Mouse (Mus musculus): ENCODE results near the gene Elmod3. TPM values are rescaled to one million over a fixed set of nuclear protein-coding genes. Genes with fewer than 3 reads are reported as not detected.

The Elmod3 gene
- polyA plus RNA-seq (2015; fragmentation: Nextera tagmentation; extraction: Ambion mirVana), result 14.6 and 16.8 TPM in 2 replicates

DNA sequence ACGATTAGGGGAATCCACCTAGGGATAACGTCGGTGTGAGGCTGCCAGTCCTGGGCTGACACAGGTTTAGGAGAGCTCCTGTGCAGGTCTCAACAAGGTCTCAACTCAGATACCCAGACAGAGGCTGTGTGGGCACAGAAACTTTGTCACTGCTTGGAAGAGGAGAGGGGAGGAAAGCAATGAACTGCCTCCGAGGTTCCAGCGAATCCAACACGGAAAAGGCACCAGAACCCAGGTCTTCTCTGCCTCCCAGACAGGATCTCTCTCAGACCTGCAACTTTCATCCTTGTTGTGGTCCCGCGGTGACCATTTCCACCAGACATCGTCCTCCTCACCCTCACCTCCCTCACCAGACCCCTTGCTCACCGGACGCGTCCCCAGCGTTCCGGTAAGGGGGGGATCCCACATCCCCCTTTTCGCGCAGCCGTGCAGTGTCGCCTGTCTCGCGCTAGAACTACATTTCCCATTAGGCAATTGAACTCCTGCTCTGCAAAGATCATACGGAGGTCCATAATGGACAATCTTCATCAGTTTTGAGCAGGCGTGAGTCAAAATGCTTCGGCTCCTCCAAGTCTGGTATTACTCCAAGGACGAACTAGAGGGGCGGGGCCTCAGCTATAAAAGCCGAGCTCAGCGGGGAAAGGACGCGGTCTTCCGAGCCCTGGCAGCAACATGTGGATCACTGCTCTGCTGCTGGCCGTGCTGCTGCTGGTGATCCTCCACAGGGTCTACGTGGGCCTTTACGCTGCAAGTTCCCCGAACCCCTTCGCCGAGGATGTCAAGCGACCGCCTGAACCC is at the start of gene Elmod3, which contains the start of gene Retsat:
Gene Elmod3, minus strand, starts transcription at position 458 of the 798 bp plus-strand sequence.
Gene Retsat, plus strand, starts transcription at position 520 of the 798 bp plus-strand sequence.
- WGBS, result under 1% methylated on average over 38 of the region's 38 CpGs
- Histone ChIP-seq H3K27ac (peak within 1 kb of the TSS; percentile 86), H3K4me1 (peaks cover 22% of the 10 kb centered on the region), H3K27me3 (no peaks in the 10 kb centered on the region), H3K4me3 (replicated peaks) (peak within 1 kb of the TSS; percentile 61), H3K9me3 (replicated peaks) (no peaks in the 10 kb centered on the region), H3K4me2 (peak within 1 kb of the TSS; percentile 75), H3K36me3 (peaks cover 10% of the 10 kb centered on the region), H3K9ac (peak within 1 kb of the TSS; percentile 60)
- peak; percentile 91 for ATAC-seq (replicated peaks; ENCODE audit: low FRiP score)

DNA sequence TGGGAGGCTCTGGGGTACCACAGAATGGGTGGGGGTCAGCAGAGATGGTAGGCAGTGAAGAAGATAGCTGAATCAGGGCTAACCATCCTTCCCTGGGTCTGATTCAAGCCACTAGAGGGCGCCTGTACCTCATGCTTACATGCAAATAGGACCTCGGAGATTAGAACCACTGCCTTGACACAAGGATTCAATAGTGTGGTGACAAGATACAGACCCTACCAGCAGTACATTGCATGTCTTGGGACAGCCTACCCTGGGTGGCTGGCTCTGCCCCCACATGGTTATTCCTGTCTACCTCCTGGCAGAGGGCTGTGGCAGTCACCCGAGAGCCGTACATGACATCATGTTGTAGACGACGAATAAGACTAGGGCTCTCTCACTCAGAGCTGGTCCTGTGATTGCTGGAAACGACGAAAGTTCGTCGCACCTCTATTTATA is 49.2 kb upstream of the Elmod3 start:
- H3K27me3 ChIP-seq, result no peaks in the 10 kb centered on the region
- H3K4me2 ChIP-seq, result no peak overlapping the region
- WGBS, result 51% methylated on average over 10 of the region's 10 CpGs
- H3K4me3 ChIP-seq (replicated peaks), result no peak overlapping the region
- no peaks in the 10 kb centered on the region for H3K9me3 ChIP-seq (replicated peaks)
- no peak overlapping the region for H3K9ac ChIP-seq
- peak; percentile 9; the same call in 1 of the 2 replicates for ATAC-seq (replicated peaks; ENCODE audit: low FRiP score)
- peaks cover 8% of the 10 kb centered on the region; the same call in 1 of the 2 replicates for H3K36me3 ChIP-seq
- H3K27ac ChIP-seq, result no peak overlapping the region
- H3K4me1 ChIP-seq, result peaks cover 27% of the 10 kb centered on the region

DNA sequence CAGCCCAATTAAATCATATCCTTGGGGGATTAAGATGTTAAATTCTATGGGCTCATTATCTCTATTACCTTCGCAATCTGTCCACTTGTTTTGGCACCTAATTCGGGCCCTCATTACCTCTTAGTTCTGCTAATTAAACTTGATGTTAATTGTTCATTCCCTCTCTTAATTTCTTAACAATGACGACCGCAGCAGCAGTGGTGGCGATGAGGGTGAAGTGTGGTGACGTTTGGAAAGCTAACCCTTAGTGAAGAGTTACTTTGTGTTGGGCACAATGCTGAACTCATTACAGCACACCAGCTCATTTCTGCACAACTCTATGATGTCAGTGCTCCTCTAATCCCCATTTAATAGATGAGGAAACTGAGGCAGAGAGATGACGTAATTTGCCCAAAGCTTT is 47.2 kb upstream of the Elmod3 start:
- Histone ChIP-seq H3K4me3 (replicated peaks) (no peak overlapping the region), H3K4me2 (no peak overlapping the region), H3K27me3 (no peaks in the 10 kb centered on the region), H3K9me3 (replicated peaks) (no peaks in the 10 kb centered on the region), H3K9ac (no peak overlapping the region), H3K4me1 (peaks cover 25% of the 10 kb centered on the region), H3K27ac (no peak overlapping the region), H3K36me3 (peaks cover 8% of the 10 kb centered on the region; the same call in 1 of the 2 replicates)
- no peak for ATAC-seq (replicated peaks; ENCODE audit: low FRiP score)
- WGBS, result 87% methylated on average over 7 of the region's 7 CpGs

DNA sequence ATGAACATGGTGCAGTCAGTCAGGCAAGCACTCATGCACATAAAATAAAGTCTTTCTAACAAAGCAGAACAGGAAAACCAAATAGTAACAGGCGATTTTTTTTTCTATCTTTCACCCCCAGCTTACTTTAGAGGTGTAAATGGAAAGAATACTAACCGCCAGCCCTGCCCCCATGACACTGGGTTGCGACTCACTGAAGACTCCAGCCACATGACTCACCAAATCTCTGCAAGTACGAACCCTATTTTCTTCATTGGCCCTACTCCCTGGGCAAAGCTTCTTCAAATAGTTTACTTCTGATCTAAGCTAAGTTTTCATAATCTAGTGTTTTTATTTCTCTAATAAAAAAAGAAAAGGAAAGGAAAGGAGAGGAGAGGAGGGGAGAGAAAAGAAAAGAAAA is 46.4 kb upstream of the Elmod3 start:
- Histone ChIP-seq H3K4me1 (peaks cover 17% of the 10 kb centered on the region), H3K4me2 (no peak overlapping the region), H3K27ac (no peak overlapping the region), H3K9ac (no peak overlapping the region), H3K27me3 (no peaks in the 10 kb centered on the region), H3K9me3 (replicated peaks) (no peaks in the 10 kb centered on the region), H3K36me3 (peaks cover 8% of the 10 kb centered on the region; the same call in 1 of the 2 replicates), H3K4me3 (replicated peaks) (no peak overlapping the region)
- ATAC-seq (replicated peaks; ENCODE audit: low FRiP score), result no peak
- 81% methylated on average over 4 of the region's 4 CpGs for WGBS

DNA sequence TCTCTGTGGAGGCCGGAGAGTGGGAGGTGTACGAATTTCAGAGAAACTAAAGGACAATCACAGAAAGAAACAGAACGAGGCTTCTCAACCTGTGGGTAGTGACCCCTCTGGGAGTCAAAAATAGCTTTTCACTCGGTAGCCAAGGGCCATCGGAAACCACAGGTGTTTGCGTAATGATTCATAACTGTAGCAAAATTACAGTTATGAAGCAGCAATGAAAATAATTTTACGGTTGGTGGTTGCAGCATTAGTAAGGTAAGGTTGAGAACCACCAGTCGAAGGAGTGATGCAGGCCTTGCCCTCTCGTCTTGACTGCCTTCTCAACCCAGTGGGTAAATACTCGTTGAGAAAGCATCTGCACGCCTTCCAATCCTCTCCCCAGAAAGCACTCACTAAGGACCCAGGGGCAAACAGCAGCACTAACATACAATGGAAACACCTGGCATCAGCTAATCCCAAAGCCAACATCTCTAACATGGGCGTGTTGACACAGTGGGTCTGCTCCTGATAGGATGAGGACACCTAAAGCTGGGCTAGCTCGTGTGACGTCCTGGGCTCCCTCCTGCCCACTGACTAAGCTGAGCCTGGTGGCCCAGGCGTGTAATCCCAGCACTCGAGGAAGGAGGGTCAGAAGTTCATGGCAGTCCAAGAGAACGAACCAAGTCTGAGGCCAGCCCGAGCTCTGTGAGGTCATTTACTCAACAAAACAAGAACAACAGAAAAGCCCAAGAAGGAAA is 43.2 kb upstream of the Elmod3 start:
- no peak for ATAC-seq (replicated peaks; ENCODE audit: low FRiP score)
- no peaks in the 10 kb centered on the region for H3K9me3 ChIP-seq (replicated peaks)
- H3K27ac ChIP-seq, result no peak overlapping the region
- no peak overlapping the region for H3K4me2 ChIP-seq
- no peaks in the 10 kb centered on the region for H3K27me3 ChIP-seq
- peaks cover 16% of the 10 kb centered on the region for H3K4me1 ChIP-seq
- WGBS, result 78% methylated on average over 18 of the region's 18 CpGs
- no peak overlapping the region for H3K4me3 ChIP-seq (replicated peaks)
- no peak overlapping the region for H3K9ac ChIP-seq
- H3K36me3 ChIP-seq, result peaks cover under 1% of the 10 kb centered on the region; the same call in 1 of the 2 replicates

DNA sequence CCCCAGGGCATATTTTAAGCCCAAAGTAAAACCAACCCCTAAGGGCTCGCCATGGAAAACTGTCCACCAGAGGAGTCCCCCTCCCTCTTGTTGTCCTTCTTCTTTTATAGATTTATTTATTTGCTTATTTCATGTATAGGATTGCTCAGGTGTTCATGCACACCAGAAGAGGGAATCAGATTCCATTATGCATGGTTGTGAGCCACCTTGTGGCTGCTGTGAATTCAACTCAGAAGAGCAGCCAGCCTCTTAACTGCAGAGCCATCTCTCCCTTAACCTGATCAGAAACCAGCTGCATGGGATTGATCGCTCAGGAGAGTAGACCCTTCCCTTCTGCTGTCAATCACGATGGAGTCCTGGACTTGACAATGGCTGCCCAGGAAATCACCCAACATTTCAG is 38.7 kb upstream of the Elmod3 start:
- H3K27ac ChIP-seq, result peak overlapping the region; percentile 70
- H3K9me3 ChIP-seq (replicated peaks), result no peaks in the 10 kb centered on the region
- ATAC-seq (replicated peaks; ENCODE audit: low FRiP score), result no peak
- H3K27me3 ChIP-seq, result no peaks in the 10 kb centered on the region
- no peak overlapping the region for H3K4me2 ChIP-seq
- H3K4me3 ChIP-seq (replicated peaks), result no peak overlapping the region
- H3K9ac ChIP-seq, result no peak overlapping the region
- H3K36me3 ChIP-seq, result peaks cover 16% of the 10 kb centered on the region
- peaks cover 23% of the 10 kb centered on the region for H3K4me1 ChIP-seq
- 81% methylated on average over 3 of the region's 3 CpGs for WGBS

DNA sequence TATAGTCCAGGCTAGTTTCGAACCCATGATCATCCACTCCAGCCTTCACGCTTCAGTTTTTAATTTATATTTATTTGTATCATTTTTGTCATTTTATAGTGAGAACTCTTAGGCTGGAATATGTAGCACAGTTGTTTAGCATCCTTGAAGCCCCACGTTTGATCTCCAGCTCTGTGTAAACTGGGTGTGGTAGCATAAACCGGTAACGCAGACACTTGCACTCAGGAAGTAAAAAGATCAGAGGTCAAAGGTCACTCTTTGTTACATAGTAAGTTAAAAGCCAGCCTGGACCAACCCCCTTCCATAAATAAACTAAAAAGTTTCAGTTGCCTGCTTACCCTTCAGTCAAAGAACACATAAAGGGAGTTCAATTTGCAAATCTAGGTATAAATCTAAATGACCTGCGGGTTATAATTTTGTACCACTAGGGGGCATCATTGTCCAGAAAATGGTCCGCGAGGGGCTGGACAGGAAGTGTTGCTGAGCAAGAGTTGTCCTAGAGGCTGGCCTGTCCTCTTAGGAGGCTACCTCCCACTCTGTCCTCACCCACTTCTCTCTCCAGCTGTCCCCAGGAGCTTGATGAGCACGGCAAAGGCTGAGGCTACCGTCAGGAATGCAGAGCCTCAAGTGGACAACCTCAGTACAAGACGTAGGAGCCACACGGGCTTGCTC is 37.7 kb upstream of the Elmod3 start:
- H3K4me2 ChIP-seq, result no peak overlapping the region; the same call in 1 of the 2 replicates

DNA sequence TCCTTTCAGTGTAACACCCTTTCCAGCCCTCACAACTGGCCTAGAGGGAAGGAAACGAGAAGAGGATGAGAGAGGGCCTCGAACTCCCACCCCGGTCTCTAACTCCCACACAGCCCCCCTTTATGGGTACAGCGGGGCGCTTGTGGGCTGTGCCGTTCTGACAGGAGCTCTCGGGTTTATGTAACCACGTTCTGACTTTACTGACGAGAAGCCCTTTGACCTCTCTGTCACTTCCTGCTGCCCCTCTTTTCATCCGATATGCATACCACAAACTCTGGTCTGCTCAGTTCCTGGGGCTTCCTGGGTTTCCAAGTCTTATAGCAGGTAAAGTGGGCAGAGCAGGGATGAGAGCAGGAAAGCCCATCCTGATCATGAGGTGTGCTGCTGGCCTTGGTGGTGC is 36.1 kb upstream of the Elmod3 start:
- Histone ChIP-seq H3K36me3 (peaks cover 42% of the 10 kb centered on the region), H3K27me3 (no peaks in the 10 kb centered on the region), H3K9ac (no peak overlapping the region), H3K4me2 (no peak overlapping the region), H3K9me3 (replicated peaks) (no peaks in the 10 kb centered on the region), H3K4me1 (peaks cover 17% of the 10 kb centered on the region), H3K4me3 (replicated peaks) (no peak overlapping the region), H3K27ac (no peak overlapping the region)
- no peak for ATAC-seq (replicated peaks; ENCODE audit: low FRiP score)
- 41% methylated on average over 10 of the region's 10 CpGs for WGBS

More for the DNA sequence above, 37.7 kb upstream of the Elmod3 start:
- peak overlapping the region; percentile 70 for H3K27ac ChIP-seq
- 35% methylated on average over 12 of the region's 12 CpGs for WGBS
- no peak overlapping the region for H3K9ac ChIP-seq
- H3K27me3 ChIP-seq, result no peaks in the 10 kb centered on the region
- H3K4me3 ChIP-seq (replicated peaks), result no peak overlapping the region
- peaks cover 17% of the 10 kb centered on the region for H3K4me1 ChIP-seq
- H3K36me3 ChIP-seq, result peaks cover 26% of the 10 kb centered on the region
- ATAC-seq (replicated peaks; ENCODE audit: low FRiP score), result peak; percentile 84
- H3K9me3 ChIP-seq (replicated peaks), result no peaks in the 10 kb centered on the region

DNA sequence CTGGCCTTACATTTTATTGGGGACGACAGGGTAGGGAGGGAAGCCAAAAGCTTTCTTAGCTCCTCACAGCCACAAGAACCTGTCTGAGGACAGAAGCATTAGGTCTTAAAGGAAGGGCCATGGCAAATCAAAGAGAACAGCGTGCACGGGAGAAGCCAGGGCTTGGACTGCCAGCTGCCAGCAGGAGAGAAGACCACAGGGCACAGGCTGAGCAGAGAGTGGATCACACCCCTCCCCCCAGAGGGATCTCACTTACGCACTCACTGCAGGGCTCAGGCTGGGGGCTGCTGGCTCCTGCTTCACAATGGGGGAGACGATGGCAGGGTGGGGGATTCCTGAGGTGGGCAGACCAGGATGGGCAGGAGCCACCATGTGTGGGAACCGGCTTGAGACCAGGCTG is 33.5 kb upstream of the Elmod3 start:
- WGBS, result 65% methylated on average over 6 of the region's 6 CpGs

DNA sequence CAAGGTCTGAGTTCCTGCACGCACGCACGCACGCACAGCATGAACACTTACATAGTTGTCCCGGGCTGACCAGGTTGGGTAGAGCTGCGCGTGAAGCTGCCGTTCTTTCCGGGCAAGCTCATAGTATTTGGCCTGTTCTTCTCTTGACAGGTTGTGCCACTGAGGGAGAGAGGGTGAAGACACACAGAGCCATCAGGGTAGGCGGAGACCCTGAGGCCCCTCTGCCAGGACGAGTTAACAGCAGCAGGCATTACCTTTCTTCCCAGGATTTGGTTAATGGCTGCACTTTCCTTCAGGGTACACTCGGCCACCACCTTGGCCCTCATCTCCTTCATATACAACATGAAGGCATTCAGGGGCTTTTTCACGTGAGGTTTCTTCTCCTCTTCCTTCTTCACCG is 32.7 kb upstream of the Elmod3 start:
- Histone ChIP-seq H3K27ac (no peak overlapping the region), H3K4me2 (no peak overlapping the region), H3K9me3 (replicated peaks) (no peaks in the 10 kb centered on the region), H3K4me3 (replicated peaks) (no peak overlapping the region), H3K27me3 (no peaks in the 10 kb centered on the region), H3K4me1 (peaks cover 8% of the 10 kb centered on the region), H3K9ac (no peak overlapping the region), H3K36me3 (peaks cover 73% of the 10 kb centered on the region)
- 86% methylated on average over 14 of the region's 14 CpGs for WGBS
- no peak for ATAC-seq (replicated peaks; ENCODE audit: low FRiP score)

More for the DNA sequence above, 33.5 kb upstream of the Elmod3 start:
- Histone ChIP-seq H3K27me3 (no peaks in the 10 kb centered on the region), H3K4me2 (no peak overlapping the region), H3K9me3 (replicated peaks) (no peaks in the 10 kb centered on the region), H3K36me3 (peaks cover 65% of the 10 kb centered on the region), H3K27ac (0 out of 2 replicates have a peak overlapping the region, but pooled peaks have one; percentile 18), H3K9ac (no peak overlapping the region), H3K4me3 (replicated peaks) (no peak overlapping the region), H3K4me1 (peaks cover 16% of the 10 kb centered on the region)
- ATAC-seq (replicated peaks; ENCODE audit: low FRiP score), result no peak

DNA sequence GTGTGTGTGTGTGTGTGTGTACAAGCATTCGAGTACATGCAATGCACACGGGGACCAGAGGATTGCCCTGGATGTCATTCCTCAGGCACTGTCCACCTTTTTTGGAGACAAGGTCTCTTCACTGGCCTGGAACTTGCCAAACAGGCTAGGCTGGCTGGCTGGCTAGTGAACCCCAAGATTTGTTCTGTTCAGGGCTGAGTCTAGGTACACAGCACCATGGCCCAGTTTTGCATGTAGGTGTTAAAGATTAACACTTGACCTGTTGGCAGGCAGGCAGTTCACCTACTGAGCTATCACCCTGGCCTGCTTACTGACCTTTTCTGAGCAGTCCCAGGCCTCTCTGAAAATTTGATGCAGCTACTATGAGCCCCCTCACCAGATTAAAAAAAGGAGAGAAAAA is 32.2 kb upstream of the Elmod3 start:
- Histone ChIP-seq H3K9ac (no peak overlapping the region), H3K27me3 (no peaks in the 10 kb centered on the region), H3K27ac (no peak overlapping the region), H3K9me3 (replicated peaks) (no peaks in the 10 kb centered on the region), H3K4me1 (peaks cover 5% of the 10 kb centered on the region), H3K4me2 (no peak overlapping the region), H3K4me3 (replicated peaks) (no peak overlapping the region), H3K36me3 (peaks cover 76% of the 10 kb centered on the region)
- ATAC-seq (replicated peaks; ENCODE audit: low FRiP score), result no peak
- 90% methylated on average over 2 of the region's 2 CpGs for WGBS

All from kidney, embryonic 15.5 days (tissue).